Mouse (Mus musculus): ENCODE measurements around the gene Cacng2.

GRCm38 (mm10) chr15:78078206-78078605, 41.6 kb downstream of the Cacng2 start:
- no peak for TF ChIP-seq CTCF (IDR thresholded peaks at IDR 0.05; ENCODE audit: control insufficient read depth, insufficient read depth, insufficient read length)
- TF ChIP-seq MAX (IDR thresholded peaks at IDR 0.05) = no peak
- no peak for TF ChIP-seq MYOG (IDR thresholded peaks at IDR 0.05; ENCODE audit: control insufficient read depth, extremely low read depth, insufficient read length)
- no peak for TF ChIP-seq CEBPB (IDR thresholded peaks at IDR 0.05; ENCODE audit: low read depth)

Measured in C2C12 (cell line).